Mouse (Mus musculus) lung, adult 2 months (tissue): ENCODE results near the gene Pappa2.

Source experiments
- CTCF ChIP-seq: fragments of 200-500 bp; IDR thresholded peaks from 2 replicates; pipeline ENCODE4 v1.5.1; 2011; ENCODE audit warnings: mild to moderate bottlenecking, low read length, control low read depth; ENCODE audit not compliant: insufficient read depth
- POLR2A ChIP-seq: fragments of 200-500 bp; IDR thresholded peaks from 2 replicates; pipeline ENCODE4 v1.6.1; 2011; ENCODE audit warnings: low read depth, mild to moderate bottlenecking, control low read depth, low read length, borderline replicate concordance; ENCODE audit errors: extremely low read depth

- TF ChIP-seq POLR2A (no peak), CTCF (no peak)
Observed at GRCm38 (mm10) chr1:158732868-158733496, 247.3 kb downstream of the Pappa2 start.
